Mouse (Mus musculus): ENCODE data around the gene H2afb3. TPM values are rescaled to one million over a fixed set of nuclear protein-coding genes. Genes with fewer than 3 reads are reported as not detected.
"Not testable (repeated sequence)": the region's sequence is repeated elsewhere in the genome, so short reads cannot be mapped to it uniquely, and the experiment has no call there.

Gene H2afb3
- not detected in 2 replicates for total RNA-seq (2014; rRNA removed; ENCODE audit: low replicate concordance)
- not detected in 2 replicates for polyA plus RNA-seq (2015; fragmentation: Nextera tagmentation; extraction: Ambion mirVana)

DNA sequence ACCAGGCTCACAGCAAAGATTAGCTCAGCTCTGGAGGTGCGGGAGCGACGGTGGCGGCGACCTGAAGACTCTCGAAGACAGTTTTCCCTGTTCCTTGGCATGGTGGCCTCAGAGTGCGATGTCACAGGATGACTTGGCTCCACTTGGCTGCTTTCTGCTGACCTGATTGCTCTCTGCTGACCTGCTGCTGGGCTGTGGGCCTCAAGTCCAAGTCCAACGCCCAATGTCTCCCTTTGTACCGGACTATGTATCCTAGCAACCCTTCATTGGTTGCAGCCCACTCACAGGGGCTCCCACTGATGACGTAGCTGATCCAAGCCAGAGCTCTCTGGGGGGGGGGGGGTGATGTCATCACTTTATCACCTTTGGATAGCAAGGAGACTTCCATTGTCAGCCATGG is at the start of gene H2afb3:
Gene H2afb3, minus strand, starts transcription at position 101 of the 400 bp plus-strand sequence.
- DNase-seq (ENCODE audit: low spot score); H3K9me3 ChIP-seq (replicated peaks; ENCODE audit: control insufficient read depth, low read length); H3K4me1 ChIP-seq (ENCODE audit: control insufficient read depth, insufficient read depth); H3K4me2 ChIP-seq (ENCODE audit: low read depth, low read length); ATAC-seq (ENCODE audit: insufficient read depth, low read depth); H3K27ac ChIP-seq (ENCODE audit: low read depth); H3K4me3 ChIP-seq (ENCODE audit: low read depth, low read length); H3K9ac ChIP-seq (replicated peaks; ENCODE audit: low read depth, low read length); H3K36me3 ChIP-seq (replicated peaks; ENCODE audit: control insufficient read depth, insufficient read depth, low read length); H3K27me3 ChIP-seq (ENCODE audit: control insufficient read depth, insufficient read depth, low read length): not testable (repeated sequence)
- 66% methylated on average over 3 of the region's 10 CpGs for WGBS

DNA sequence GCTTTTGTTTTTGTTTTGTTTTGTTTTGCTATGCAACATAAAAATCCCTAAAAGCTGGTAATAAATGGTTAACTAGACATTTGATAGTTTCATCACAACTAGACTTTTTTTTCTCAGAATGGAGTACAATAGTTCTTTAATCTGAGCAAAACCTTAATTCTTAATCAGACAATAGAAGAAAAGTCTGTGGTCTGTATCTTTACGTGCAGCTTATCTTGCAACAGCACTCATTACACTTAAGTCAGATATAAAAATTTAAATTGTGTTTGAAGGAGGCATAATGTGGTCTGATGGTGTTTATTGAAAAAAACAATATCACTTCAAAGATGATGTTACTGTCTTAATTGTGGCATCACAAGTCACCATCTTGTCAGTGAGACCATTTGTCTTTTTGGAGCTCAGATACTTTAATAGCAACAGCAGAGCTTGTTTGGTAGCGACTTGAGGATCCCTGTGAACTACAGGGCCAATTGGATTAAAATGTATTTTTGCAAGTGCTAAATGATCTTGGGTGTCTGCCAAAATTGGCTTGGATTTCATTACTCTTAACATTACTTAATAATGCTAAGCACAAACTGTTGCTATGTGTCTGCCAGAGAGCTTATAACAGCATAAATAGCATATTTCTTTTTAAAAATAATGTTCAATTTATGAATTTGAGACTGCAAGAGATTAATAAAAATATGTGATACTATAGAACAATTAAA is 11.3 kb downstream of the H2afb3 start:
- WGBS: 50% methylated on average over 2 of the region's 2 CpGs

DNA sequence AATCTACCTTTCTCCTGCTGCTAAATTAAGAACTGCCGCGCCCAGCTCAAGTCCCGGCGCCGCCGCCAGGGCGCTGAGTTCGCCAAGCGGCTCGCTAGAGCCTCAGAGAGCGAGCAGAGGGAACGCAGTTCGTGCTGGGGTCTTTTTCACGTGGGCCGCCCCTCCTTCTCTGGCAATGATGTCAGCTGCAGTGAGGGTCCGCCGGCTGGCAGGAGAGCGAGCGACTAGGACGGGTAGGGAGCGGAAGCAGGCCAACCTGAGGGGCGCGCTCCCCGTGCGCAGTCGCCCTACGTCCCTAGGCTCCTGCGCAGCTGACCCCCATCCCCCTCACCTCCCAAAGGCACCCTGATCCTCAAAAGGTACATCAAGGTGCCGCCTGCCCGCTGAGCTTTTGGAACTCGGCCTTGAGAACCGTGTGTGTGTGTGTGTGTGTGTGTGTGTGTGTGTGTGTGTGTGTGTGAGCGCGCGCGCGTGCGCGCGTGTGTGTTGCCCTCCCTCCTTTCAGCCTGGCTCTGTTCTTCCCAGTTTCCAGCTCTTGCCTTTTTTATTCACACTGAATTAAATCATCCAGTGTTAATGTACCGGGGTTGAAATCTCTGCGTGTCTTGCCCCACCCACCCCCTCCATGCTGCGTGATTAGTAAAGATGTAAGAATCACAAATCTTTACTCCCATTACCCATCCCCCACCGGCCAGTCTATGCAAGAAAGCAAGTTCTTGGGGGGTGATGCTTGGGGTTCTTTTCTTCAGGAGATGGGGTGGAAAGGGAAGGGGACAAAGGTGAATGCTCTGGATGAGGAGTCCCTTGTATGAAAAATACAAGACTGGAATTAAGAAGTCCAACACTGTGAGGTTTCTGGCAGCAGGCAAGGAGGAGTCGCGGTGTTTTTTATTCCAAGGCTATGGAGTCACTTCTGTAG is 19.8 kb downstream of the H2afb3 start:
- Histone ChIP-seq H3K27ac (ENCODE audit: low read depth) (no peak overlapping the region), H3K36me3 (replicated peaks; ENCODE audit: control insufficient read depth, insufficient read depth, low read length) (no peaks in the 10 kb centered on the region), H3K4me2 (ENCODE audit: low read depth, low read length) (peak overlapping the region; percentile 75), H3K27me3 (ENCODE audit: control insufficient read depth, insufficient read depth, low read length) (0 out of 2 replicates have a peak, but pooled peaks cover 3% of the 10 kb centered on the region), H3K9me3 (replicated peaks; ENCODE audit: control insufficient read depth, low read length) (no peaks in the 10 kb centered on the region), H3K4me3 (ENCODE audit: low read depth, low read length) (peak overlapping the region; percentile 63), H3K9ac (replicated peaks; ENCODE audit: low read depth, low read length) (peak overlapping the region; percentile 51), H3K4me1 (ENCODE audit: control insufficient read depth, insufficient read depth) (no peaks in the 10 kb centered on the region)
- ATAC-seq (ENCODE audit: insufficient read depth, low read depth): peak; percentile 33; the same call in 1 of the 2 replicates
- TF ChIP-seq CTCF (IDR thresholded peaks at IDR 0.05; ENCODE audit: low read depth) (0 out of 2 replicates have a peak, but pooled peaks have one; percentile 6), EP300 (IDR thresholded peaks at IDR 0.05; ENCODE audit: low read depth) (no peak)
- 4% methylated on average over 21 of the region's 46 CpGs for WGBS
- DNase-seq (ENCODE audit: low spot score): peak; percentile 17

More for the DNA sequence above, 11.3 kb downstream of the H2afb3 start:
- no peak overlapping the region for H3K27ac ChIP-seq (ENCODE audit: low read depth)
- no peak for DNase-seq (ENCODE audit: low spot score)
- no peaks in the 10 kb centered on the region for H3K4me1 ChIP-seq (ENCODE audit: control insufficient read depth, insufficient read depth)
- no peak overlapping the region for H3K4me2 ChIP-seq (ENCODE audit: low read depth, low read length)
- H3K27me3 ChIP-seq (ENCODE audit: control insufficient read depth, insufficient read depth, low read length): no peaks in the 10 kb centered on the region
- H3K36me3 ChIP-seq (replicated peaks; ENCODE audit: control insufficient read depth, insufficient read depth, low read length): no peaks in the 10 kb centered on the region
- no peak overlapping the region for H3K9ac ChIP-seq (replicated peaks; ENCODE audit: low read depth, low read length)
- H3K4me3 ChIP-seq (ENCODE audit: low read depth, low read length): no peak overlapping the region
- TF ChIP-seq CTCF (IDR thresholded peaks at IDR 0.05; ENCODE audit: low read depth): no peak
- no peak for ATAC-seq (ENCODE audit: insufficient read depth, low read depth)
- no peaks in the 10 kb centered on the region for H3K9me3 ChIP-seq (replicated peaks; ENCODE audit: control insufficient read depth, low read length)

DNA sequence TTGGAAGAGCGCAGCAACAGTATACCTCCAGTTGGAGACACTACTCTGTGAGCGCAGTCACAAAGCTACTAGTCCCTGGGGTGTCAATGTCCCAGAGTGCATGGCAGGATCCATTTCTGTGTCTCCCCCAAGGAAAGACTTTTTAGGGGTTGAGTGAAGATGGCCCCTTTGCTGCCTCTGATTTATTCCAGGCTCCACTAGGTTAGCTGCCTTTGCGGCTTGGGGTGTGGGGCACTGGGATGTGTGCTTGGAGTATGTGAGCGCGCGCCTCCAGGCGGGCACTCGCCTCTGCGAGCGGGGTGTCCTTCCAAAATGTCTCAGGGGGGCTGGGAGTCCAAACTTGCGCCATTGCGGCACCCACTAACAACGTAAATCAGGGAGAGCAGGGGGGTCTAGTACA is 21.2 kb downstream of the H2afb3 start:
- ATAC-seq (ENCODE audit: insufficient read depth, low read depth) (no peak), DNase-seq (ENCODE audit: low spot score) (peak; percentile 21)
- Histone ChIP-seq H3K4me3 (ENCODE audit: low read depth, low read length) (peak overlapping the region; percentile 63), H3K4me2 (ENCODE audit: low read depth, low read length) (peak overlapping the region; percentile 75), H3K36me3 (replicated peaks; ENCODE audit: control insufficient read depth, insufficient read depth, low read length) (no peaks in the 10 kb centered on the region), H3K9ac (replicated peaks; ENCODE audit: low read depth, low read length) (no peak overlapping the region), H3K4me1 (ENCODE audit: control insufficient read depth, insufficient read depth) (no peaks in the 10 kb centered on the region), H3K9me3 (replicated peaks; ENCODE audit: control insufficient read depth, low read length) (no peaks in the 10 kb centered on the region), H3K27ac (ENCODE audit: low read depth) (no peak overlapping the region), H3K27me3 (ENCODE audit: control insufficient read depth, insufficient read depth, low read length) (0 out of 2 replicates have a peak, but pooled peaks cover 3% of the 10 kb centered on the region)
- WGBS: 13% methylated on average over 13 of the region's 13 CpGs
- TF ChIP-seq EP300 (IDR thresholded peaks at IDR 0.05; ENCODE audit: low read depth): no peak

DNA sequence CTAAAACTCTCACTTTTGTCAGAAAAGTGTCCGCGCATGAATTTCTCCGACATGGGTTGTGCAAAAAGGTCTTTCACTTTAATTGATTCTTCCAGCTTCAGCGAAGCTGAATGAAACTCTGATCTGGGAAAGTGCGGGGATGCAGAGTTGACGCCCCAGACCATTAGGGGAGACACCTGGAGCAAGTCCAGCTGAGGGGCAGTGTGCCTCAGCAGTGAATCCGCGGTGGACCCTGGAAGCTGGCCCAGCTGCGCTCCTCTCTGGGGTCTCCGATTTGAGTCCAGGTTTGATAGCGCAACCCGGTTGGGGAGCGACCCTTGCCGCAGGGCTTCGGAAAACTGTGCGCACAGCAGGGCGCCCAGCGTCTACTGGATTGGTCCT is 22.0 kb downstream of the H2afb3 start:
- Histone ChIP-seq H3K27me3 (ENCODE audit: control insufficient read depth, insufficient read depth, low read length) (0 out of 2 replicates have a peak, but pooled peaks cover 3% of the 10 kb centered on the region), H3K4me3 (ENCODE audit: low read depth, low read length) (peak overlapping the region; percentile 63), H3K27ac (ENCODE audit: low read depth) (no peak overlapping the region), H3K9me3 (replicated peaks; ENCODE audit: control insufficient read depth, low read length) (no peaks in the 10 kb centered on the region), H3K9ac (replicated peaks; ENCODE audit: low read depth, low read length) (no peak overlapping the region), H3K4me1 (ENCODE audit: control insufficient read depth, insufficient read depth) (no peaks in the 10 kb centered on the region), H3K4me2 (ENCODE audit: low read depth, low read length) (peak overlapping the region; percentile 75), H3K36me3 (replicated peaks; ENCODE audit: control insufficient read depth, insufficient read depth, low read length) (no peaks in the 10 kb centered on the region)
- WGBS: 6% methylated on average over 18 of the region's 18 CpGs
- no peak for TF ChIP-seq CTCF (IDR thresholded peaks at IDR 0.05; ENCODE audit: low read depth)
- TF ChIP-seq EP300 (IDR thresholded peaks at IDR 0.05; ENCODE audit: low read depth): no peak
- no peak for ATAC-seq (ENCODE audit: insufficient read depth, low read depth)
- no peak for DNase-seq (ENCODE audit: low spot score)

Measured in heart, postnatal 0 days (tissue).